Mouse (Mus musculus) limb, embryonic 15.5 days (tissue): ENCODE data around the gene Rad50. TPM values are rescaled to one million over a fixed set of nuclear protein-coding genes. Genes with fewer than 3 reads are reported as not detected.

Source experiments
- ATAC-seq: fragments of 200-750 bp; cut with Nextera tagmentation; 2 replicates; pipeline ENCODE4 v1.8.0; 2017; ENCODE audit warnings: low read depth, moderate TSS enrichment; ENCODE audit not compliant: insufficient number of reproducible peaks, low FRiP score, low TSS enrichment
- H3K27ac ChIP-seq: fragments of 300-500 bp; sonication (generic); 2 replicates; pipeline ENCODE4 v1.5.1; 2015; ENCODE audit warnings: moderate library complexity, mild to moderate bottlenecking, inconsistent platforms
- H3K27me3 ChIP-seq: fragments of 300-500 bp; sonication (generic); 2 replicates; pipeline ENCODE4 v1.6.1; 2015; ENCODE audit warnings: inconsistent platforms
- H3K36me3 ChIP-seq: fragments of 300-500 bp; sonication (generic); 2 replicates; pipeline ENCODE4 v1.6.1; 2015; ENCODE audit warnings: inconsistent platforms
- H3K4me1 ChIP-seq: fragments of 300-500 bp; sonication (generic); 2 replicates; pipeline ENCODE4 v1.6.1; 2015; ENCODE audit warnings: inconsistent platforms
- H3K4me2 ChIP-seq: fragments of 300-500 bp; sonication (generic); 2 replicates; pipeline ENCODE4 v1.6.1; 2015; ENCODE audit warnings: mild to moderate bottlenecking, inconsistent platforms
- H3K4me3 ChIP-seq: fragments of 300-500 bp; sonication (generic); 2 replicates; pipeline ENCODE4 v1.5.1; 2015; ENCODE audit warnings: mild to moderate bottlenecking, inconsistent platforms
- H3K9ac ChIP-seq: fragments of 300-500 bp; sonication (generic); 2 replicates; pipeline ENCODE4 v1.6.1; 2015; ENCODE audit warnings: inconsistent platforms
- H3K9me3 ChIP-seq: fragments of 300-500 bp; sonication (generic); 2 replicates; pipeline ENCODE4 v1.6.1; 2016; ENCODE audit warnings: inconsistent platforms
- WGBS: fragments of 180-500 bp; shearing (Covaris S2); methylation state at CpG from one replicate; pipeline ENCODE4 v1.1.7; 2015; 5-methylcytosine and 5-hydroxymethylcytosine counted together
- polyA plus RNA-seq: library from polyadenylated mRNA; unstranded; fragments of >200 nt; fragmentation: Nextera tagmentation; extraction: Ambion mirVana; gene quantifications from 2 replicates; pipeline ENCODE4 v1.2.1, GENCODE M21; 2015

The Rad50 gene
- polyA plus RNA-seq, 1 experiment from 2014 or later = 28.0 TPM

GRCm38 (mm10) chr11:53682994-53683530, 24.1 kb downstream of the Rad50 start:
- H3K27ac ChIP-seq = no peak overlapping the region
- no peak for ATAC-seq
- peaks cover 40% of the 10 kb centered on the region for H3K36me3 ChIP-seq
- H3K4me1 ChIP-seq = no peaks in the 10 kb centered on the region
- no peak overlapping the region for H3K4me2 ChIP-seq
- no peaks in the 10 kb centered on the region for H3K9me3 ChIP-seq
- H3K9ac ChIP-seq = no peak overlapping the region
- 84% methylated on average over 9 of the region's 9 CpGs for WGBS
- H3K27me3 ChIP-seq = no peaks in the 10 kb centered on the region
- no peak overlapping the region for H3K4me3 ChIP-seq

DNA sequence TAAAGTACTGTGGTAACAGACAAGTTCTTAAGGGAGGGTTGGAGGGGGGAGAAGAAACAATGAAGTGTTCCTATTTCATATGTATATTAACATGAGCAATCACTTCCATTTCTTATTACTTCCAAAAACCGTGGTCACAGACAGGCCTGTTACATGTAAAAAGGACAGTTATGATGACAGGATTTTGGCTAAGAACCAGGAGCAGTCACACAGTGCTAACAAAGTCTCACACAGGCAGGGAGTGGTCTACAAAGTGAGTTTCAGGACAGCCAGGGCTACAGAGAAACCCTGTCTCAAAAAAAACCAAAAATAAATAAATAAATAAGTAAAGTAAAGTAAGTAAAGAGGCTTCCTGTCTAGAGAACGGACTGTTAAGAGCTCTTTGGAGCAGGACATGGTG, 24.9 kb downstream of the Rad50 start:
- 79% methylated on average over 2 of the region's 2 CpGs for WGBS
- no peak for ATAC-seq
- Histone ChIP-seq H3K4me1 (no peaks in the 10 kb centered on the region), H3K27ac (no peak overlapping the region), H3K9me3 (no peaks in the 10 kb centered on the region), H3K36me3 (peaks cover 41% of the 10 kb centered on the region), H3K4me2 (no peak overlapping the region), H3K27me3 (no peaks in the 10 kb centered on the region), H3K4me3 (no peak overlapping the region), H3K9ac (no peak overlapping the region)

DNA sequence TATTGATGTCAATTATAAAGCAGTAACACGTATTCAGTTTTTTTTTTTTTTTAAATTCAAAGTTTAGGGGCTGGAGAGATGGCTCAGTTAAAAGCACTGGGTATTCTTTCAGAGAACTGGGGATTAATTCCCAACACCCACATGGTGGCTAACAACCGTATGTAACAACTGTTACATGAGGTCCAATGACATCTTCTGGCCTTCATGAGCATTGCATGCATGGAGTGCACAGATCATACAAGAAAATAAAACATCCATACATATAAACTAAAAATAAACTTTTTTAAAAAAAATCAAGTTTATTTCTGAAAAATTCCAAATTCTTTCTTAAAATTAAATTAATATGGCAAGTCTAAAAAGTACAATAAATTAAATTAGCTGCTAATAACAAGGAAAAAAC, 25.4 kb downstream of the Rad50 start:
- WGBS = 92% methylated on average over 2 of the region's 2 CpGs

GRCm38 (mm10) chr11:53680141-53680540, 27.0 kb downstream of the Rad50 start:
- H3K27ac ChIP-seq = no peak overlapping the region

More for the DNA sequence above, 25.4 kb downstream of the Rad50 start:
- H3K27me3 ChIP-seq = no peaks in the 10 kb centered on the region
- no peak overlapping the region for H3K4me3 ChIP-seq
- H3K4me1 ChIP-seq = no peaks in the 10 kb centered on the region
- H3K9me3 ChIP-seq = no peaks in the 10 kb centered on the region
- H3K9ac ChIP-seq = no peak overlapping the region
- ATAC-seq = no peak
- H3K27ac ChIP-seq = no peak overlapping the region
- H3K4me2 ChIP-seq = no peak overlapping the region
- H3K36me3 ChIP-seq = peaks cover 42% of the 10 kb centered on the region

GRCm38 (mm10) chr11:53671414-53671813, 35.7 kb downstream of the Rad50 start:
- Histone ChIP-seq H3K4me3 (no peak overlapping the region), H3K27me3 (no peaks in the 10 kb centered on the region), H3K4me2 (no peak overlapping the region), H3K9ac (no peak overlapping the region), H3K4me1 (no peaks in the 10 kb centered on the region), H3K27ac (no peak overlapping the region), H3K36me3 (peaks cover 67% of the 10 kb centered on the region), H3K9me3 (no peaks in the 10 kb centered on the region)
- no peak for ATAC-seq
- WGBS = 92% methylated on average over 4 of the region's 4 CpGs

More at GRCm38 (mm10) chr11:53680141-53680540, 27.0 kb downstream of the Rad50 start:
- H3K9ac ChIP-seq = no peak overlapping the region
- H3K4me1 ChIP-seq = no peaks in the 10 kb centered on the region
- no peak overlapping the region for H3K4me2 ChIP-seq
- peaks cover 48% of the 10 kb centered on the region for H3K36me3 ChIP-seq
- no peaks in the 10 kb centered on the region for H3K9me3 ChIP-seq
- ATAC-seq = no peak
- H3K4me3 ChIP-seq = no peak overlapping the region
- no peaks in the 10 kb centered on the region for H3K27me3 ChIP-seq
- 83% methylated on average over 4 of the region's 4 CpGs for WGBS

- H3K4me1 ChIP-seq = no peaks in the 10 kb centered on the region
- peaks cover 33% of the 10 kb centered on the region for H3K36me3 ChIP-seq
- ATAC-seq = no peak
- H3K27ac ChIP-seq = no peak overlapping the region
- no peaks in the 10 kb centered on the region for H3K9me3 ChIP-seq
- H3K4me3 ChIP-seq = no peak overlapping the region
- H3K9ac ChIP-seq = no peak overlapping the region
- H3K27me3 ChIP-seq = no peaks in the 10 kb centered on the region
- 84% methylated on average over 5 of the region's 5 CpGs for WGBS
- no peak overlapping the region for H3K4me2 ChIP-seq
Measured at GRCm38 (mm10) chr11:53664091-53664490, 43.0 kb downstream of the Rad50 start.

GRCm38 (mm10) chr11:53662794-53663674, 44.1 kb downstream of the Rad50 start:
- no peak overlapping the region for H3K4me3 ChIP-seq
- ATAC-seq = no peak
- no peaks in the 10 kb centered on the region for H3K4me1 ChIP-seq
- H3K27ac ChIP-seq = no peak overlapping the region
- H3K4me2 ChIP-seq = no peak overlapping the region
- H3K9me3 ChIP-seq = no peaks in the 10 kb centered on the region
- peaks cover 26% of the 10 kb centered on the region for H3K36me3 ChIP-seq
- H3K9ac ChIP-seq = no peak overlapping the region
- no peaks in the 10 kb centered on the region for H3K27me3 ChIP-seq
- 67% methylated on average over 14 of the region's 14 CpGs for WGBS

DNA sequence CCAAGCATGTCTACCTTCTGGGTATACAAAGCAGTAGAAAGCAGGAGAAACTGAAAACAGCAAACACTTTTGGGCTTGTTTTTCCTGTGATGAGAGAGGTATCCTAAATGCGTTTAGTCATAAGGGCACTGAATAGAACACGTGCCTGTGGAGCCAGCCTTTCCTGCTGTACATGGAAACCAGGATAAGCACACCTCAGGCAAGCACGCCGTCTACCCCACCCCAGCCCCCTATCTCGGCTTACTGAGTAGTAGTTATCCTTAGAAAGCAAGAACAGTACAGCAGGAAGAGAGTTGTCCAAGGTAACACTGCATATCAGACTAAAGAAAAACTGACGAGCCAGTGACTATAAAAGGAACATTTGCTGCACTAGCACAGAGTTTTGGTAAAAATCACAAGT, 49.3 kb downstream of the Rad50 start:
- peaks cover 25% of the 10 kb centered on the region for H3K36me3 ChIP-seq
- H3K27ac ChIP-seq = no peak overlapping the region
- no peak for ATAC-seq
- H3K27me3 ChIP-seq = no peaks in the 10 kb centered on the region
- no peak overlapping the region for H3K4me2 ChIP-seq
- no peak overlapping the region for H3K4me3 ChIP-seq
- H3K4me1 ChIP-seq = no peaks in the 10 kb centered on the region
- 83% methylated on average over 6 of the region's 6 CpGs for WGBS
- H3K9ac ChIP-seq = no peak overlapping the region
- no peaks in the 10 kb centered on the region for H3K9me3 ChIP-seq

DNA sequence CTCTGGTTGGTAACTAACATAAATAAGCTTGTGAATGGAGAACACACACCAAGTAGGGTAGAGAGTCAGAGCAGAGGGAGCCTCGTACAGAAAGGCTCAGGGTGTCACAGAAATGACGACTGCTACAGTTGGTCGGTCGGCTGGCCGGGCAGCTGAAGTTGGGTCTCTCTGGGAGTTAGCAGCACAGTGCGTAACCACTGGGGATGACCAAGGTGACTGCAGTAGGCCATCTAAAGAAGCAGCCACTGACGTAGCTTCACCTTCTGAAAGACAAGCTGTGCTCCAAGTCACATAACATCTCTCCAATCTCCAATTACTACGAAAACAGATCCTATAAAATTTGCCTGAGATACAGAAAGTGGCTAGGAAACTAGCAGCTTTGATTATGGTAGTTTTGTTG, 49.7 kb downstream of the Rad50 start:
- no peak overlapping the region for H3K9ac ChIP-seq
- no peaks in the 10 kb centered on the region for H3K4me1 ChIP-seq
- WGBS = 86% methylated on average over 8 of the region's 8 CpGs
- peaks cover 29% of the 10 kb centered on the region for H3K36me3 ChIP-seq
- H3K4me2 ChIP-seq = no peak overlapping the region
- H3K27ac ChIP-seq = no peak overlapping the region
- no peak overlapping the region for H3K4me3 ChIP-seq
- no peaks in the 10 kb centered on the region for H3K27me3 ChIP-seq
- no peaks in the 10 kb centered on the region for H3K9me3 ChIP-seq
- no peak for ATAC-seq

DNA sequence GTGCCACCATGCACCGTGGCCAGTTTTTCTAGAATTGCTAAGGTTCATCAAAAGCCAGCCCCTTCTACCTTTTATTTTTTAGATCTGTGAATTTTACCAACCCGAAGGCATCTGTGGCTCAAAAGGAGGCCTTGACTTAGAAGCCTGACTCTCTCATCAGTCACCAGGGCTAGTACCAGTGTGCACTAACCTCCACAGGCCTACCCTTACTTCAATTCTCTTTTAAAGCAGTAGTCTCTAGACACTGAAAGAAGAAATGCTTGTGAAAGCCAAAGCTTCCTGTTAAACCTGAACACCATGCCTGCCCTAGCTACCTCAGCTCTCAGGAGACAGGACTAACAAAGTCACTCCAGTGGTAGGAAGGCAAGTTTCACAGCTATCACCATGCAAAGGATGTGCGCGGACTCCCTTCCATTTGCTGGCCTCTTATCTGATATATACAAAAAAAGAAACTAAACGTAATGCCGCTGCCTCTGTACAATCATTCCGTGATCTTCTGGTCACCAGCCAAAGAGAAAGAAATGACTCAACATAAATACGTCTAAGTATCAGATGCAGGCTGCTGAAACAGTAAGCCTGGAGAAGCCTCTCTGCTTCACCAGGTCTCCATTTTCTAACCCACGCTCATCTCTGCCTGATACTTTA, 50.4 kb downstream of the Rad50 start:
- H3K4me1 ChIP-seq = no peaks in the 10 kb centered on the region
- H3K27ac ChIP-seq = no peak overlapping the region
- H3K36me3 ChIP-seq = peaks cover 36% of the 10 kb centered on the region
- no peak for ATAC-seq
- no peak overlapping the region for H3K4me3 ChIP-seq
- H3K9me3 ChIP-seq = no peaks in the 10 kb centered on the region
- H3K27me3 ChIP-seq = no peaks in the 10 kb centered on the region
- H3K4me2 ChIP-seq = no peak overlapping the region
- H3K9ac ChIP-seq = no peak overlapping the region
- 86% methylated on average over 9 of the region's 9 CpGs for WGBS

DNA sequence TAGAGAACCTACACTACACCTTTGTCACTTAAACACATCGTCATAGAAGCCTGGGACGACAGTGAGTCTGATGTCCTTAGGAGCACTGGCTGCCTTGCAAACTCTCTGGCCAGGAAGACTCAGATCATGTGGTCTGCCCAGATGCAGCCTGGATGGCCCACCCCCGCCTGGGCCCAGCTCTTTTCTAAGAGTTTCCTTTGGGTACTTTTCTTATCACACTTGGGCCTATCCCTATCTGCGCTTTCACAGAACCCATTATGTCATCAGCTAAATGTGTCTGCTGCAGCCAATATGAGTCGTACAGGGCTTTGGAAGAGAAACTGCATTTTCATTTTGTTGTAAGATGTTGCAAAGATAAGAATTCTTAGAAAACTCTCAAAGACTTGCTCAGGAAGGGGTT, 52.1 kb downstream of the Rad50 start:
- H3K36me3 ChIP-seq = peaks cover 52% of the 10 kb centered on the region

DNA sequence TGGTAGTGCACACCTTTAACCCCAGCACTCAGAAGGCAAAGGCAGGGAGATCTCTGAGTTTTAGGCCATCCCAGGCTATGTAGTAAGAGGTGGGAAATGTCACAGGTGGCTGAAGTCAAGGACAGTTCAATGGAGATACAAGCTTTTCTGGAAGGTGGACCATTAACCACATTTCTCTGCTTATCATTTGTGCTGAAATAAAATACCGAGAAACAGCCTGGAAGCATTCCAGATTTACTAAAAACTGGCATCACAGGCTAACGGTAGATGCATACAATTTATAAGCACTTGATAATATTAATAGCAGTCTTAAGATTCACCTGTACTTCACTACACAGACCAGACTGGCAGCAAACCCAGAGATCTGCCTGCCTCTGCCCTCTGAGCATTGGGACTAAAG, 54.7 kb downstream of the Rad50 start:
- H3K9ac ChIP-seq = no peak overlapping the region
- H3K4me1 ChIP-seq = no peaks in the 10 kb centered on the region
- peaks cover 59% of the 10 kb centered on the region for H3K36me3 ChIP-seq
- H3K4me2 ChIP-seq = no peak overlapping the region
- no peaks in the 10 kb centered on the region for H3K9me3 ChIP-seq
- H3K4me3 ChIP-seq = no peak overlapping the region
- 94% methylated on average over 2 of the region's 2 CpGs for WGBS
- no peak for ATAC-seq
- H3K27me3 ChIP-seq = no peaks in the 10 kb centered on the region
- no peak overlapping the region for H3K27ac ChIP-seq

More for the DNA sequence above, 52.1 kb downstream of the Rad50 start:
- Histone ChIP-seq H3K4me3 (no peak overlapping the region), H3K9me3 (no peaks in the 10 kb centered on the region), H3K4me2 (no peak overlapping the region), H3K9ac (no peak overlapping the region), H3K27ac (no peak overlapping the region), H3K27me3 (no peaks in the 10 kb centered on the region), H3K4me1 (no peaks in the 10 kb centered on the region)
- no peak for ATAC-seq
- 90% methylated on average over 5 of the region's 5 CpGs for WGBS
